Mouse (Mus musculus): ENCODE measurements at regions not wholly inside any gene's neighbourhood (a gene's known extent, or its start where the extent isn't known, plus 50 kb on each side); places are given as distances from the start of the nearest gene placed in this dataset.

GRCm38 (mm10) chrX:61652377-61652776 is 56.9 kb upstream of the Ldoc1 start:
- H3K9me3 ChIP-seq (ENCODE audit: control insufficient read depth, low read length), result no peaks in the 10 kb centered on the region
- no peak overlapping the region for H3K27ac ChIP-seq (replicated peaks; ENCODE audit: low read depth, low read length)
- no peak overlapping the region for H3K4me3 ChIP-seq (ENCODE audit: low read depth, low read length)
- no peak for DNase-seq (ENCODE audit: low spot score)
- no peaks in the 10 kb centered on the region for H3K27me3 ChIP-seq (replicated peaks; ENCODE audit: control insufficient read depth, insufficient read depth, low read length)
- H3K4me2 ChIP-seq (ENCODE audit: low read depth, low read length), result no peak overlapping the region
- ATAC-seq (ENCODE audit: low read depth), result no peak
- H3K36me3 ChIP-seq (ENCODE audit: control insufficient read depth, insufficient read depth, low read length), result no peaks in the 10 kb centered on the region
- no peaks in the 10 kb centered on the region for H3K4me1 ChIP-seq (ENCODE audit: control insufficient read depth, insufficient read depth, low read length)
- WGBS, result 63% methylated on average over 1 of the region's 1 CpGs
- H3K9ac ChIP-seq (ENCODE audit: low read depth, low read length), result no peak overlapping the region

- ATAC-seq (ENCODE audit: low read depth) (no peak), DNase-seq (ENCODE audit: low spot score) (peak; percentile 48)
- Histone ChIP-seq H3K4me2 (ENCODE audit: low read depth, low read length) (no peak overlapping the region), H3K27me3 (replicated peaks; ENCODE audit: control insufficient read depth, insufficient read depth, low read length) (no peaks in the 10 kb centered on the region), H3K27ac (replicated peaks; ENCODE audit: low read depth, low read length) (no peak overlapping the region), H3K36me3 (ENCODE audit: control insufficient read depth, insufficient read depth, low read length) (no peaks in the 10 kb centered on the region), H3K4me1 (ENCODE audit: control insufficient read depth, insufficient read depth, low read length) (no peaks in the 10 kb centered on the region), H3K9ac (ENCODE audit: low read depth, low read length) (no peak overlapping the region), H3K4me3 (ENCODE audit: low read depth, low read length) (no peak overlapping the region), H3K9me3 (ENCODE audit: control insufficient read depth, low read length) (no peaks in the 10 kb centered on the region)
- 34% methylated on average over 3 of the region's 3 CpGs for WGBS
Observed at GRCm38 (mm10) chrX:61653077-61653476, 56.2 kb upstream of the Ldoc1 start.
